Mouse (Mus musculus) hindbrain, embryonic 16.5 days (tissue): Measurements from ENCODE around the gene Ddx56. TPM values are rescaled to one million over a fixed set of nuclear protein-coding genes. Genes with fewer than 3 reads are reported as not detected.

Experiments
- polyA plus RNA-seq: library from polyadenylated mRNA; unstranded; fragments of >200 nt; fragmentation: Nextera tagmentation; extraction: Ambion mirVana; gene quantifications from 2 replicates; pipeline ENCODE4 v1.2.1, GENCODE M21; 2015

Gene Ddx56
- polyA plus RNA-seq, 1 experiment from 2014 or later = 69.5 TPM

Other genes with a start within 250 kb of the Ddx56 start
- 138 and 140 TPM in 2 replicates for gene Camk2b, start 201.4 kb downstream of the Ddx56 start, polyA plus RNA-seq
- gene A730071L15Rik, start 67.7 kb downstream of the Ddx56 start, polyA plus RNA-seq = 0.71 and 0.81 TPM in 2 replicates
- 71.5 and 71.9 TPM in 2 replicates for gene Nudcd3, start 67.4 kb downstream of the Ddx56 start, polyA plus RNA-seq
- gene Npc1l1, start 37.6 kb downstream of the Ddx56 start, polyA plus RNA-seq = 0.04 TPM in 1 of 2 replicates, not detected in the other
- 111 and 119 TPM in 2 replicates for gene Tmed4, start 7.1 kb upstream of the Ddx56 start, polyA plus RNA-seq
- gene Ogdh, start 23.9 kb upstream of the Ddx56 start, polyA plus RNA-seq = 142 and 153 TPM in 2 replicates
- 29.1 and 29.6 TPM in 2 replicates for gene Zmiz2, start 121.3 kb upstream of the Ddx56 start, polyA plus RNA-seq
- 4,094 and 4,423 TPM in 2 replicates for gene Ppia, start 147.7 kb upstream of the Ddx56 start, polyA plus RNA-seq
- 223 and 239 TPM in 2 replicates for gene H2afv, start 176.7 kb upstream of the Ddx56 start, polyA plus RNA-seq
- 11.2 and 11.5 TPM in 2 replicates for gene Purb, start 208.1 kb upstream of the Ddx56 start, polyA plus RNA-seq